Mouse (Mus musculus): ENCODE data around the gene Pitpnm1.

GRCm38 (mm10) chr19:4056727-4057126, 43.1 kb upstream of the Pitpnm1 start:
- TF ChIP-seq POLR2A (IDR thresholded peaks at IDR 0.05; ENCODE audit: low read depth, low read length): no peak
- no peak for TF ChIP-seq CTCF (IDR thresholded peaks at IDR 0.05; ENCODE audit: borderline replicate concordance, insufficient read depth, low read length)
